Mouse (Mus musculus) hindbrain, embryonic 14.5 days (tissue): ENCODE measurements around the gene Rap2c. TPM values are rescaled to one million over a fixed set of nuclear protein-coding genes. Genes with fewer than 3 reads are reported as not detected.

Source experiments
- ATAC-seq: fragments of 200-750 bp; cut with Nextera tagmentation; 2 replicates; pipeline ENCODE4 v1.8.0; 2017; ENCODE audit warnings: moderate number of reproducible peaks, mild to moderate bottlenecking, moderate TSS enrichment, moderate library complexity; ENCODE audit not compliant: low FRiP score
- DNase-seq: peaks from one replicate; pipeline ENCODE4 v3.0.0-alpha.2; 2015; ENCODE audit warnings: low spot score
- H3K27ac ChIP-seq: fragments of 300-500 bp; sonication (generic); 2 replicates; pipeline ENCODE4 v1.5.1; 2014; ENCODE audit warnings: mild to moderate bottlenecking, moderate library complexity
- H3K27me3 ChIP-seq: fragments of 300-500 bp; sonication (generic); 2 replicates; pipeline ENCODE4 v1.6.1; 2014; ENCODE audit warnings: mild to moderate bottlenecking, low read length, mixed read lengths; ENCODE audit not compliant: control insufficient read depth, insufficient read depth
- H3K36me3 ChIP-seq: fragments of 300-500 bp; sonication (generic); replicated peaks from 2 replicates; pipeline ENCODE4 v1.6.1; 2014; ENCODE audit not compliant: control insufficient read depth, insufficient read depth
- H3K4me1 ChIP-seq: fragments of 300-500 bp; sonication (generic); replicated peaks from 2 replicates; pipeline ENCODE4 v1.6.1; 2014; ENCODE audit warnings: antibody characterized with exemption, low read length, mixed read lengths; ENCODE audit not compliant: control insufficient read depth, insufficient read depth
- H3K4me2 ChIP-seq: fragments of 300-500 bp; sonication (generic); replicated peaks from 2 replicates; pipeline ENCODE4 v1.6.1; 2014; ENCODE audit warnings: mild to moderate bottlenecking, moderate library complexity
- H3K4me3 ChIP-seq: fragments of 300-500 bp; sonication (generic); replicated peaks from 2 replicates; pipeline ENCODE4 v1.5.1; 2014; ENCODE audit warnings: mild to moderate bottlenecking, low read length
- H3K9ac ChIP-seq: fragments of 300-500 bp; sonication (generic); 2 replicates; pipeline ENCODE4 v1.6.1; 2014
- H3K9me3 ChIP-seq: fragments of 300-500 bp; sonication (generic); 2 replicates; pipeline ENCODE4 v1.6.1; 2016; ENCODE audit warnings: low read length; ENCODE audit not compliant: control insufficient read depth
- WGBS: fragments of 180-500 bp; shearing (Covaris S2); extraction: QIAGEN DNeasy Blood & Tissue Kit; methylation state at CpG from one replicate; pipeline ENCODE4 v1.1.7; 2014; 5-methylcytosine and 5-hydroxymethylcytosine counted together
- polyA plus RNA-seq: library from polyadenylated mRNA; unstranded; fragments of >200 nt; fragmentation: Nextera tagmentation; extraction: Ambion mirVana; gene quantifications from 2 replicates; pipeline ENCODE4 v1.2.1, GENCODE M21; 2014

The Rap2c gene
- polyA plus RNA-seq, 1 experiment from 2014 or later: 18.8 TPM

DNA sequence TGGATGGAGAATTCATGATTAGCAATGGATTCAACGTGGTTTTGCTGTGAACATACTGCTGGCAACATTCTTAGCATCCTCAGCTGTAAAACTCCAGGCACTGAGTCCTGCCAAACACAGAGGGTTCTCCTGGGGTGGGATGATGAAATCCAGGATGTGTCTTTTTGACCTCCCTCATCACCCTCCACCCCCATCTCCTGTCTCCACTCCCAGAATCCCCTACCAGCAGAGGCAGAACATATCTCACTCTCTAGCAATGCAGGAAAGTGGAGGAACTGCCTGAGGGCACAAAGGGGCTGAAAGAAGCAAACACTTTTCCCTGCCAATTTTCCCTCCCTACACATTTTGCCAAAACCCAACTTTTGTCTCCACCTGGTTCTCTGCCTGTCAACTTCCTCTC, 29.2 kb downstream of the Rap2c start:
- DNase-seq (no peak), ATAC-seq (no peak)
- Histone ChIP-seq H3K9ac (no peak overlapping the region), H3K27me3 (no peaks in the 10 kb centered on the region), H3K36me3 (no peaks in the 10 kb centered on the region), H3K4me1 (no peaks in the 10 kb centered on the region), H3K27ac (no peak overlapping the region), H3K4me3 (no peak overlapping the region), H3K9me3 (no peaks in the 10 kb centered on the region), H3K4me2 (no peak overlapping the region)
- WGBS: 55% methylated on average over 1 of the region's 1 CpGs

DNA sequence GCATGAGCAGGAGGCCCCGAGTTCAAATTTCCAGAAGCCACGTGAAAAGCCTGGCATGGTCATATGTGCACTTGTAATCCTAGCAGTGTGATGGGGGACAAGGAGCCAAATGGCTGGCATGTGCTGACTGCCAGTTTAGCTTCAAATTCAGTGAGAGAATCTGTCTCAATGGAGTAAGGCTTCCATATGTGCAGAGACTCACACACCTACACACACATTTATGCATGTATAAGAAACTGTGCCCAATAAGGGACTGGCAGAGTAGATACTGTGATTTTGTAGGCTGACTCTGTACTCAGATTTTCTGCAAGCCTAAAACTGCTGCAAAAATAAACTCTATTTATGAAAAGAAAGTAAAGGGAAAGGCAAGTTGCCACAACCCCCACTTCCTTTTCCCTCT, 39.4 kb downstream of the Rap2c start:
- no peaks in the 10 kb centered on the region for H3K4me1 ChIP-seq
- WGBS: 74% methylated on average over 2 of the region's 2 CpGs
- no peak overlapping the region for H3K4me2 ChIP-seq
- DNase-seq: no peak
- no peaks in the 10 kb centered on the region for H3K36me3 ChIP-seq
- no peak overlapping the region for H3K4me3 ChIP-seq
- H3K27me3 ChIP-seq: no peaks in the 10 kb centered on the region
- no peaks in the 10 kb centered on the region for H3K9me3 ChIP-seq
- no peak overlapping the region for H3K27ac ChIP-seq
- no peak overlapping the region for H3K9ac ChIP-seq
- ATAC-seq: no peak

DNA sequence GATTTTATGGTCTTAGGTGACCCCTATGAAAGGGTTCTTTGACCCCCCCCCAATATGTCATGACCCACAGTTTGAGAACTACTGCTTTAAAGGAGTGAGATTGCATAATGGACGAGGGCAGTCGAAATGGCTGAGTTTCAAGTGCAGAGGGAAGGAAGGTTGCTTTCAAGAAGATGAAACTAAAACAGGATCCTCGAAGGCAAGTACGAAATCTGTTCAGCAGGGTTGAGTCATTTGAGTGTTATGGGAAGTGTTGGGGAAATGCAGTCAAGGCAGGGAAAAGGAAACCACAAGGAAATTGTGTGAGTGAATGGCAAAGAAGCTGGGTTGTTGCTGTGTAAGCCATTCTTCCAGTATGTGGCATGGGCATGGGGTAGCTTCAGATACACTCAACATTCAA, 45.7 kb downstream of the Rap2c start:
- Histone ChIP-seq H3K9me3 (no peaks in the 10 kb centered on the region), H3K27ac (no peak overlapping the region), H3K9ac (no peak overlapping the region), H3K4me2 (no peak overlapping the region), H3K36me3 (no peaks in the 10 kb centered on the region), H3K4me1 (no peaks in the 10 kb centered on the region), H3K4me3 (no peak overlapping the region), H3K27me3 (no peaks in the 10 kb centered on the region)
- DNase-seq (no peak), ATAC-seq (no peak)
- WGBS: 82% methylated on average over 4 of the region's 4 CpGs

DNA sequence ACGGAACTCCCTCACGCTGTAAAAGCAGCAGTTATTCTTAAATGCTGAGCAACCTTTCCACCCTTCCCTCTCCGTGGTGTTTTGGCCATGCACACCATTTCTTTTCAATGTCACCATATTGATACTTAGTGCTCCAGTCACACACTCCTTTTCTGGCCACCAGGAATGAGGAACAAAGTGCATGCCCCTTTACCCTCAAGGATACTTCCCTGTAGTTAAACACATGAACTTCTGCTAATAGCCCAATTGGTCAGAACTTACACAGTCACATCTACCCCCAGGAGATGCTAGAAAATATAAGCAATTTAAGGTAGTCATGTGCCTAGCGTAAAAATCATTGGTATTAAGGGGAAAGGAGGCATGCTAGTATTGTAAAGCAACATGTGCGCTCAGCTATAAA, 47.9 kb downstream of the Rap2c start:
- WGBS: 89% methylated on average over 5 of the region's 5 CpGs

DNA sequence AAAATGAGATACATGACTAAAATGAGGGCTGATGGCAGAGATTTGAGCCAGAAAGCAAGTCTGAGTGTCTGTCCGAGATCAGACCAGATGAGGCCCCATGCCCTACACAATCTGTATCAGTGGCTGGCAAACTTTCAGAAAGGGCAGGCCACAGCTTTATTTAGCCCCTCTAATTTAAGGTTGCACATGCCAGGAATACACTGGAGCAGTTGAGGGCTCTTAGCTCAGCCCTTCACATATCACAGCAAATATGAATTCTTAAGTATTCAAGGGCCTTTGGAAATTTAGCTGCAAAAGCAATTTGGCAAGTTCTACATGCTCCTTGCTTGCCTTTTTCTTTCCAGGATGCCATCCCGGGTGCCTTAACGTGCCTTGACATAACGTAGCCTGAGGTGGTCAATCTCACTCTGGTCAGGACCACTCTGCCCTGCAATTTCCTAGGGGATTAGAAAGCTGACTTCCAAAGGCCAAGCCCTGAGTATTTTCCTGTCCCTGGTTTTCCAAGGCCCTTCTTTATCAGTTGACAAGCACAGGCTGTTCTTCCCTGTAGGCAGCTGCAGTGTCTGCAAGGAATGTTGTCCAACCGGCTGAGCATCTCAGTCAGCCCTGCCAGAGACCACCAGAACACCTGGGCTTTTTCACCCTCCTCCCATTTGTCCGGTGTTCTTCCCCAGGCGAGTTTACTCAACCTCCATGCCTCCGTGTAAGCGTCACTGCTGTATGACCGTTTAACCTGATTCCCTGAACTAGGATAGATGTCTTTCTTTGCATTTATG, 49.5 kb downstream of the Rap2c start:
- 69% methylated on average over 10 of the region's 10 CpGs for WGBS
- Histone ChIP-seq H3K9ac (no peak overlapping the region), H3K36me3 (no peaks in the 10 kb centered on the region)

More for the DNA sequence above, 47.9 kb downstream of the Rap2c start:
- Histone ChIP-seq H3K9ac (no peak overlapping the region), H3K9me3 (no peaks in the 10 kb centered on the region), H3K4me3 (no peak overlapping the region), H3K27ac (no peak overlapping the region), H3K27me3 (no peaks in the 10 kb centered on the region), H3K4me2 (no peak overlapping the region), H3K4me1 (no peaks in the 10 kb centered on the region), H3K36me3 (no peaks in the 10 kb centered on the region)
- ATAC-seq: no peak
- DNase-seq: no peak

DNA sequence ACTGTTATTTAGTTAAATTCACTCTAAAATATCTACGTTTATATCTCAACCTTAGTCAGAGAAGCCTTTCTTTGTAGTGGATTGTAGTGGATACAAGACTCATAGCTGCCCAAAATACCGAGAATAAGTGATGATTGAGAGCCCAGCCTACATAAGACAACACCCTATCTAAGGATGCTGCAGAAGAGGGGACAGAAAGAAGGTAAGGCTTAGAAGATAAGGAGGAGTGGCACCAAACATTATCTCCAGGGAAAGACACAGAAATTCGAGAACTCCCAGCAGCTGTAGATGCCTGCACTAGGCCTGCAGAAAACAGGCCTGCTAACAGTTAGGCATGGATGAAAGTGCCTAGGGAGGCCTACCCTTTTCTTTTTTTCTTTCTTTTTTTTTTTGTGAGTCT, 52.7 kb downstream of the Rap2c start:
- whole genome bisulfite sequencing: 73% methylated on average over 3 of the region's 3 CpGs
- ATAC-seq (no peak), DNase-seq (no peak)
- no peaks in the 10 kb centered on the region for H3K9me3 ChIP-seq
- no peak overlapping the region for H3K27ac ChIP-seq
- no peaks in the 10 kb centered on the region for H3K27me3 ChIP-seq
- no peak overlapping the region for H3K4me3 ChIP-seq
- no peaks in the 10 kb centered on the region for H3K36me3 ChIP-seq
- H3K9ac ChIP-seq: no peak overlapping the region
- no peaks in the 10 kb centered on the region for H3K4me1 ChIP-seq
- H3K4me2 ChIP-seq: no peak overlapping the region

More for the DNA sequence above, 49.5 kb downstream of the Rap2c start:
- Histone ChIP-seq H3K4me1 (no peaks in the 10 kb centered on the region), H3K27ac (no peak overlapping the region), H3K4me2 (no peak overlapping the region), H3K4me3 (no peak overlapping the region), H3K9me3 (no peaks in the 10 kb centered on the region), H3K27me3 (no peaks in the 10 kb centered on the region)
- ATAC-seq (no peak), DNase-seq (no peak)

DNA sequence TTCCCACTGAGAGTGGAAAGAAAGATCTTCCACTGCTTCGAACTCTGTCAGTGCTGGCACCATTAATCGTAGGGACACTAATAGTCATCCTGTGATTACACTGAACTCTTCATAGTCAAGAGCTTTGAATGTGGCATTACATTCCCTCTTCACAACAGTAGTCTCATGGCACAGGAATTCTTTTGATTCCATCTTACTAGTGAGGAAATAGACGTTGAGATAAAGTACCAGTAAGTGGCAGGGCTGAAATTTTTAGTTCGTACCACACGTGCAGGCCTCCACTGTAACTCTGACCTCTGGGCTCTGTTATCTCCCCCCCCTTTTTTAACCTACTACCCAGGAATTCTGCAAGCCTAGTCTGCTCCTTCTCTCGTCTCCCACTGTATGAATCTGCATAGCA, 54.9 kb downstream of the Rap2c start:
- no peak overlapping the region for H3K4me3 ChIP-seq
- 86% methylated on average over 6 of the region's 6 CpGs for WGBS
- no peak overlapping the region for H3K9ac ChIP-seq
- H3K36me3 ChIP-seq: no peaks in the 10 kb centered on the region
- H3K4me2 ChIP-seq: no peak overlapping the region
- no peaks in the 10 kb centered on the region for H3K9me3 ChIP-seq
- no peaks in the 10 kb centered on the region for H3K4me1 ChIP-seq
- no peak for ATAC-seq
- no peak for DNase-seq
- no peaks in the 10 kb centered on the region for H3K27me3 ChIP-seq
- H3K27ac ChIP-seq: no peak overlapping the region

Other genes starting within 250 kb of the Rap2c start
- gene Stk26, start 177.0 kb downstream of the Rap2c start, polyA plus RNA-seq: 0.31 and 0.37 TPM in 2 replicates
- gene Frmd7, start 75.3 kb downstream of the Rap2c start, polyA plus RNA-seq: 0.09 TPM in 1 of 2 replicates, not detected in the other
- 0.95 and 1.1 TPM in 2 replicates for gene Mbnl3, start 188.5 kb upstream of the Rap2c start, polyA plus RNA-seq